Mouse (Mus musculus) gastrocnemius, adult 8-10 months (tissue): ENCODE measurements around the gene Gar1. TPM values are rescaled to one million over a fixed set of nuclear protein-coding genes. Genes with fewer than 3 reads are reported as not detected.

Experiments used
- DNase-seq, 2 experiments: peaks; one replicate each; pipeline ENCODE4 v3.0.0; 2022; ENCODE audit warnings: low spot score in 2 of 2
- total RNA-seq, 4 experiments: library from RNA; stranded (reverse); gene quantifications; 2 replicates each; pipeline ENCODE4 v1.2.4; 2022

The Gar1 gene
- 10 to 100 TPM; 13.5 to 24.3 (median 18.7) TPM for total RNA-seq

DNA sequence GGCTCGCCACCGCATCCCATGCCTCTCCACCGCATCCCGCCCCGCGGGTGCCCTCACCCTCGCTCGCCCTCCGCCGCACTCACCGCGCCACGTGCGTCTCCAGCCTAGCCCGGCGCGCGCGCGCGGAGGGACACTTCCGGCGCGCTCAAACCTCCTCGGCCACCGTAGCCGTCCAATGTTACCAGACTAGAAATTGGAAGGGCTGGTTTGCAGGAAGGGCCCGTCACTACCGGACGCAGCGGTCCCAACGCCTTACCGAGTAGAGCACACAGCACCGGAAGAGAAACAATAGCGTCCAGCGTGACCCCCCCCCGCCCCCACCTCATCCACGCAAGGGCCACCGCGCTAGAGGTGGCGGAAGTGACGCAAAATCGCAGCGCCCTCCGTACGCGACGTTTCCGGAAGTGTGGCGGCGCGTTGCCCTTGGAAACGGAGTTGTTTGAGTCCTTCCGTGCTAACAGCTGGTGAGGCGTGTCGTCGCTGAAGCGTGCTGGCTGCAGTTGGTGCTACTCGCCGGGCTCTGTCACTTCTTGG is at the start of gene Gar1:
Gar1 (minus strand) TSS at position 362 of the 534 bp plus-strand sequence.
- DNase-seq: peak; percentile 91 to 94

DNA sequence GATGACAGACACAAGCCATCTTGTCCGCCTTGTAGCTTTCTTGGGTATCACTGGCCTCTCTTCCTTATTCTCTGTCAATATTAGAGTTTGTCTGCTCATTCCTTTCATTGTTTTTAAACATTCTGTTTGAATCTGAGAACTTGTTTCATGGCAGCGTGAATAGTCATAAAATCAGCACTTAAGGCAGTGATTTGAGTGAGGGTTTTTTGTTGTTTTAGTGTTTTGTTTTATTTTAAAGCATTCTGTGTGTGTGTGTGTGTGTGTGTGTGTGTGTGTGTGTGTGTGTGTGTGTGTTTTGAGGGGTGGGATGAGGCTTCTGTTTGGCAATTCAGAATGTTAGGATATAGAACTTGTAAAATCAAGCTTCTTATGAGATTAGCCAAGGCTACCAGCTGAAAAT is 48.7 kb upstream of the Gar1 start:
- no peak for DNase-seq

DNA sequence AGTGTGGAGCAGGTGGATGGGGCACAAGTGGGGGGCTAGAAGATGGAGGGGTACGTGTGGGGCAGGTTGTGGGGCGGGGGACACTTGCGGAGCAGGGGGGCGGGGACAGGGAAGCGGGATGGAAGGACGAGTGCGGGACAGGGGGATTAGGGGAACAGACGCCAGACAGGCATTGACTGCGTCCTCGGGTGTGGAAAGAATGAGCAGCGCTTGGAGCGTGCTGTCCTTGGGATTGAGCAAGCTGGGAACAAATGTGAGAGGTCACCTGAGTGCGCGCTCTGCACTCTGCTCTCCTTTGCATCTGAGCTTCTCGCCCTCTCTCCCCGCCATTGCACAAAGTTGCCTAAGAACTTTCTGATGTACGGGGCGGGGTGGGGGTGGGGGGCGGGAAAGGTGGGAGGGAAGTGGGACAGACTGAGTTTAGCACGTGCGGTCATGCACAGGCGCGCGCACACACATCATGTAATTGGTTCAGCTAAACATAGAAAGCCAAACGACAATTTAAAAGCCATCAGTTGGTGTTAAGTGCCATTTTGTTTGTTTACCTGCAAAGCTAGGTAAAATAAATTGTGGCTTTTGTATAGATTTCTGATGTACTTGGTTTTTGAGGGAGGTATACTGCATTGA is 48.0 kb upstream of the Gar1 start:
- peak in 1 of 2 experiments; percentile 9 for DNase-seq

DNA sequence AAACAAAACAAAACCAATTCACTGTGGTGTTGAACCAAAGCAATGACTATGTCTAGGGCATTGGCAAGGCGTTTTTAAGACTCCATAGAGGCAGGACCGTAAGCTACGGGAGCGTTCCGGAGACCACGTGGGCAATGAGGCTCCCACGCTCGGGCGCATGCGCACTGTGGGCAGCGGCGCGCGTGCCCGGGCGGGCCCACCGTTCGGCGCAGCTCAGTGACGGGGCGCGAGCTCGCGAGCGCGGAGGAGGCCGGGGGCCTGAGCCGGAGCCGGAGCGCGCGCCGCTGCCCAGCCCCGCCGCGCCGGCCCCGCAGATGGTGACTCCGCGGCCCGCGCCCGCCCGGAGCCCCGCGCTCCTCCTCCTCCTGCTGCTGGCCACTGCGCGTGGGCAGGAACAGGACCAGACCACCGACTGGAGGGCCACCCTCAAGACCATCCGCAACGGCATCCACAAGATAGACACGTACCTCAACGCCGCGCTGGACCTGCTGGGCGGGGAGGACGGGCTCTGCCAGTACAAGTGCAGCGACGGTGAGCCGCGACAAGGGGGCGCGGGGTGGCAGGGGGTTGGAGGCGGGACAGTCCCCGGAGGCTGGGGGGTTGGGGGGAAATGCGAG is 47.3 kb upstream of the Gar1 start, which contains the start of gene Pla2g12a:
Pla2g12a (plus strand) TSS at position 202 of the 617 bp plus-strand sequence.
- DNase-seq: peak; percentile 83 to 90

DNA sequence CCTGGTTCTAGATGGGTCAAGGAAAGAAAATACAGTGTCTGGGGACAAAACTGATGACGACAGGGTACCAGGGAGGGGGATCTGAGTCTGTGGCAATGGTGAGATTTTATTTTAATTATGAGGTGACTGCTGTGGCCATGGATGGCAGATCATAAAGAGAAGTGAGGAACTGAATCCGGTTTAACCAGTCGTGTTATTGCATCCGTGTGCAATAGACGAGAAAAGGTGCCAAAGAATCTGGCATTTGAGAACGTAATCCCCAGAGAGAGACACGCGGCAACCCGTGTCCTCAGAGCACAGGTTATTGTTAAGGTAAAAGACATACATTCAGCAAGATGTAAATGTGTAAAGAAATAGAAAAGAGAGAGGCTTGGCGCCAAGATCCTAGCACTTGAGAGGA is 46.1 kb upstream of the Gar1 start:
- DNase-seq: no peak

DNA sequence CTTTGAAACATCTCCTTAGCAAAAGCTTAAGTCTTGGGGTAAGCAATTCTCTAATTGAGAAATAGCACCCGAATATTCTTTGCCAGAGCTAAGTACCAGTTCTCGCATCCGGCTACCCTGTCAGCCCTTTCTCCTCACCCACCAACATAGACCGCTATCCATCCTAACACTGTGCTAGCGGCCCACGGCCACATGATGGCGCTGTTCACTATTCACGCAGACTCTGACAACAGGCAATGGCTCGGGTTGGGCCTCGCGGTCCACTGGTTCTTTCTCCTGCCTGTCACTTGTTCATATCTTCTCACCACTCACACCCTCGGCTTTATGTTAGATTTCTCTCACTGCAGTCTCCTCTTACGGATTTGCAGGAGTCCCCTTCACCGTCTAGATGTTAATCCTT is 32.5 kb upstream of the Gar1 start:
- peak in 1 of 2 experiments; percentile 29 for DNase-seq

DNA sequence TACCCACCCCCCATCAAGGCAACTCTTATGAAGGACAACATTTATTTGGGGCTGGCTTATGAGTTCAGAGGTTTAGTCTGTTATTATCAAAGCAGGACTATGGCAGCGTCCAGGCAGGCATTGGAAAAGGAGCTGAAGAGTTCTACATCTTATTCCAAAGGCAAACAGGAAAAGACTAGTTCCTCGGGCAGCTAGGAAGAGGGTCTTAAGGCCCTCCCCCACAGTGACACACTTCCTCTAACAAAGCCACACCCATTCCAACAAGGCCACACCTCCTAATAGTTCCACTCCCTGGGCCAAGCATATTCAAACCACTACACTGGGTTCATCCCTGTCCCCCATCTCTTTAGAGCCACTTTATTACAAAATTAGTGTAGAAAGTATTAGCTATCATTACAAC is 31.4 kb upstream of the Gar1 start:
- no peak for DNase-seq

DNA sequence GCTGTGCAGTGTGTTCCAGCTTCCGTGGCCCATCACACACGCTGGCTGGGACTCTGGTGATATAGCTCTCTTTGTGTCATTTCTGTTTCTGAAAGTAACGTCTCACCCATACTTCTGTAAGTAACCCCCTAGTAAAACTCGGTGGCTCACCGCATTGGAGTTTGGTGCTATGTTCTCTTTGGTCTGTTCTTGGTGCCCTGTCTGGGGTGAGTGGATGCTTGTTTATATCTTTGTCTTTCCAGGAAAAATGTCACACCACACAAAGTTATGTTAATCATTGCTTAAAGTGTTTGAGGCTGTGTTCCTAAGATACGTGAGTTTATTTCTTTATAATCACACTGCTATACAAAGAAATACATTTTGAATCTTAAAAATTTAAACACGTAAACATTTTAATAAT is 15.7 kb upstream of the Gar1 start:
- no peak for DNase-seq

DNA sequence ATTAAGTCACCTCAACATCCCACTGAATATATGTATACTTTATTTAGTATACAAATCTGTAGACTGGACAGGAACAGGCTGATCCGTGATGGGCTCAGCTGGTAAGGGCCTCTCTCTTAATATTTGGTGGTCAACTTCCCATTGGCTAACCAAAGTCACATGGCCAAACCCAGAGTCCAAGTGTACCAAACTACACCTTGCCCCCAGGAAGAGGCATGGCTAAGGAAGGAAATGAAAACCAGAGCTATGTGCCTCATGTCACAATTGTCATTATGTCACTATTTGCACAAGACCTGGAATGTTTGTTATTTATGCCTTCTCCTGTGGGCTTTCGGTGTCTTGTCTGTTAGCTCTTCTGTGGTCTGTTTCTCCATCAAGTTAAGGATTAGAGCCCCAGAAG is 14.7 kb upstream of the Gar1 start:
- no peak for DNase-seq

DNA sequence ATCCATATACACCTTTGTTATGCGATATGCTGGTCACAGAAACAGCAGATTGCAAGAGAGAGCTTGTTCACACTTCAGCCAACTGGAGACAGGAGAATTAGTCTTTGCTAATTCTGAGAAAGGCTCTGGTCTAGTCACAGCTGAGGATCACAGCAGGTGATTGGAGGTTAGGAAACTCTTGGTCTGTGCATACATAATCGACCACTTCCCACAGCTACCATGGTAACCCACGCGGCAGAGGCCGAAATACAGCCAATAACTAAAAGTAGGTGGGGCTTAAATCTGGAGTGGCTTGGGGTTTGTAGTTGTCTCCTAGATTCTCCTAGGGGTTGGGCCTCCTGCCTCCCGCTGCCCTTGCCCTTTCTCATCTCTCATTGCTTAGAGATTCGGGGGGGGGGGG is 6.8 kb upstream of the Gar1 start:
- DNase-seq: no peak

DNA sequence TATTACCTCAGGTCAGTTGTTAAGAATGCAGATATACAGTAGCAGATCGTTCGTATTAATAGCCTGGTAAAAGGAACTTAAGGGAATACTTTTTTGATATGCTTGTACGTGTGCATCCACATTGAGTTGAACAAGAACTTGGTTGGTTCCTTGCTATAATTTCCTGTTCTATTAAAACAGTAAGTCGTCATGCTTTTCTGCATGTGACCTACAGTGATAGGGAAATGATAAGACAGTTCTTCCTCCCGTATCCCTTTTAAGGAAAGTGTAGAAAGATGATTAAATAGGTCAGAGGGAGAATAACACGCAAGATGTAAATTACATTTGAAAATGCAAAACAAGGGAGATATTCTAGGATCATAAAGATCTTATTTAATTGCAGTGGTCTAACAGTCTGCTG is 5.8 kb upstream of the Gar1 start:
- DNase-seq: no peak

DNA sequence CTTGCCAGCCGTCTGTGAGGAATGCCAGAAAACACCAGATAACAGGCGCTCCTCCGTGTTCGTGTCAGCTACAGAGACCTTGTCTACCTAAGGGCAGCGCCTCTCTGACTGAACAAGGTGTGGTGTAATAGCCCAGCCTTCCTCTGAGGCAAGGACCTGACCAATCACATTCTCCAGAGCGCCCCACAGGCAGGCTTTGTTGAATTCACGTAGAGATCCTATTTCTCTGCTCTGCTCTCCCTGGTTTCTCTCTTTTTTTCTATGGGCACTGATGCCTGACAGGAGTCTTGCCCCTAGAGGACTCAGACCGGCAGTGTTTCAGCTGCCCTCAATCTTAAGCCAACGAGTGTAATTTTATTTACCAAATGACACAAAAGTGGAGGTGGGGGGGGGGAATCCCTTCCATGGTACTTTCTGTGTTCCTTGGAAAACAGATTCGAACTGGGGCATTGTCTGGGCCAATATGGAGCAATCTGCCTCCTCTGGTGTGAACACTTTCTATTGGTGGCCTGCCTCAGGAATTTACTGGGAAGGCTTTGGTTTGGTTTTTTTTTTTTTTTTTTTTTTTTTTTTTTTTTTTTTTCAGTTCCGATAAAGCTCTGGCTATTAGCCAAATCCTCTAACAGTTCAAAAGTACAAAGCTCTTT is 5.0 kb upstream of the Gar1 start:
- DNase-seq: no peak

DNA sequence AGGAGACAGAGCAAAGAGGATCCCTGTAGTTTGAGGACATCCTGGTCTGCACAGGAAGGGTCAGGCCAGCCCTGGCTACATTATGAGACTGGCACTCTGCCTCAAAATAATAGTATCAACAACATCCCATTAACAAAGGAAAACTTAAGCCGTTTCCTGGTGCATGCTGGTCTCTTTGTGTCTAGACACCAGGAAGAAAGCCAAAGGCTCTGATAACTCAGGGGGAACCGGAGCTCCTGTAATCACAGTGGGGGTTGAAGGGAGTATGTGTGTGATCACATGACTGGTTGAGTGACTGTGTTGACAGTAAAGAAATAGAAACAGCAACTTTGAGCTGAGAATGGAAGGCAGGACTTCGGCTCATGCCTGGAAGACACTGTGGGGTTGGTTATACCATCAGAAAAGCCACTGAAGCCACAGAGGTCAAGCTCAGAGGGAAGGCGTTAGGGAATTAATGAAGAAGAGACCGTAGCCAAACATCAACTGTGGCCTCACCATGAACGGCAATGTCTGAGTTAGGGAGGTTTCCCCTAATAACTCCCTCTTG is 4.3 kb upstream of the Gar1 start, which contains the start of gene Cfi:
Cfi (plus strand) TSS at position 497 of the 547 bp plus-strand sequence.
- no peak for DNase-seq

DNA sequence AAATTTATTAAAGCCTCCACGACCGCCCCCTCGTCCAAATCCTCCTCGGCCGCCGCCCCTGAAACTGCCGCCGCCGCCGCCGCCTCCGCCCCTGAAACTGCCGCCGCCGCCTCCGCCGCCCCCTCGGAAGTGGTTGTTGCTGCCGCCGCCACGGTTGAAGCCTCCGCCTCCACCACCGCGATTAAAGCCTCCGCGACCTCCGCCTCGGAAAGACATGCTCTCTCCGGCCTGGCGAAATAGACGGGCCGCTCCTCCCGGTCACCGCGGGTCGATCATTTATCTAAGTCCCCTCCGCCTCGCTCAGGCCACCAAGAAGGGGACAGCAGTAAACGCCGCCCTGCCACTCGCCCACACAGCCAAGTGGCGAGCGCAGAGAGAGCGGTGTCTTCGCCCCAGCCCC is 570 bp downstream of the Gar1 start:
- DNase-seq: no peak

DNA sequence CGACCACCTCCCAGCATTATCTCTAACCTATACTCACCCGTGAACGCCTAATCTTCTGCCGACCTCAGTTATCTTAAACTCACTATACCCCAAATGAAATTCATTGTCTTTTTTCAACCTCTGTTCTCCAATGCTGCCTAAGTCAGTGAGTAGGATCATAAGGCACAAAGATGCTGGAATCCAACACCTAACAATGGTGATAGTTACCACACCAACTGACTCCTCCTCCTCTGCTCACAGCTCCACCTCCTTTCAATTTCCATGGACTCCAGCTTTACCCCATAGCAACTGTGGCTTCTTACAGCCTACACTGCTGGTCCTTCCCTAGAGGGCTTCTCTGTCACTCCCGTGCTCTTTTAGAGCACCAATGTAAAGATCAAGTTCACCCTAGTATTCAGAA is 3.5 kb downstream of the Gar1 start:
- DNase-seq: no peak

DNA sequence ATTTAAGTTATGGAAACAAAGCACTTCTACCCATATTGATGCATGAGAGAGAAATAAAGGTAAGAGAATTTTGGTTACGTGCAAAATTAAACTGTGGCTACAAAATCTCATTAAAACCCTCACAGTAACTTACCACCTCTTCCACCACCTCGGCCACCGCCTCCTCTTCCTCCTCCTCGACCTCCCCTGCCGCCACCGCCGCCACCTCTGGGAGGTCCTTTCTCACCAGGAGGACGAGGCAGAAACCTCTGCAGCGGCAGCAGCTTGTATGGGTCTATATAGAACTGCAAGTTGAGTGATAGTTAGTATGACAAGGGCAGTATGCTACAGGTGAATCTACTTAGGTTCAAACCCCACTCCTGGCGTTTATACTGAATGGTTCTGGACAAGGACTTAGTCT is 4.5 kb downstream of the Gar1 start:
- DNase-seq: no peak

DNA sequence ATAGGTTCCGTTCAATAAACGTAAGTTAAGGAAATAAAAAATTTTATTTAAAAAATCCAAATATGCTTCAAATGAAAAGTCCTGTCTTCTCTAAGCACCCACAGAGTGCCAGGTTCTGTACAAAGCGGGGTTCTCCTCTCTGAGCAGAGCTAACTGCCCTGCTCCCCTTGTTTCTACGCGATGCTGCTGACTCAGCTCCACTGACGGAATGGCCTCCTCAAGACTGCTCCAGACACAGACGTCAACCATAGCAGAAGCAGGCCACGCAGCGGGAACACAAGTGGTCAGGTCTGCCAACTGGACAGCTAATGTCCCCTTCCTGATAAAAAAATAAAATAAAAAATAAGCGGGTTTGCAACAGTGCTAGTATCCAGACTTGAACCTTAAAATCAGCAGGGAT is 6.3 kb downstream of the Gar1 start:
- DNase-seq: no peak

DNA sequence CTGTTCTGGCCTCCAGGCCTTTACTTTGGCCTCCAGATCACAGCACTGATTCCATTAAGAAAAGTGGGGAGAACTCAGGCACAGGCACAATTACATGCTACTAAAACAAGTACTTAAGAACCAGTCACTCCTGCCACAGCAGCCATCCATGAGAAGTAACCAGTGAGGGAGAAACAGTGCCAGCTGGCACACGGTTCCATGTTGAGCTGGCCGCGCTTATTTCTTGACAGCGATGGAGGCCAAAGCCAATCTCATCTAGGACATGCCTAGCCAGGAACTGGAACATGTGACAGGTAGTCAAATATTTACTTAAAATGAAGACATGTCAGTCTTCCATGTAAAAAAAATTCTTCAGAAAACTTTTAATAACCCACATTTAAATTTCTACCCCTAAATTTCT is 7.0 kb downstream of the Gar1 start:
- no peak for DNase-seq

DNA sequence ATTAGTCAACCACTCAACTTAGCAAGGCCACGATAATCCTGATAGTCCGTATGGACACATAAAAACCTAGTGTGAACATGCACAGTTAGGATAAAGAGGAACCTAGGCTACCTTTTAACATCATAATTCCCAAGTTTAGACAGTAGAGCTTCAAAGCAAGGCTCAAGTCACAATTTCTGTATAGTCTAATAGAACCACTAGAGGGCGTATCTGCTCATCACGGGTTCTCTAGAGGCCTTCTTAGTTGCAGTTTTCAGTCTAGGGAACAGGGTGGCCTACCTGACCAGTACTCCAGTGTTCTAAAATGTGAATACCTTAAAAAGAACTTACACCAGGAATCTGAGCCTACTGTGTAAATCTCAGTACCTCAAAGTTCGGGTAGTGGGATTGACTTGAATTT is 7.9 kb downstream of the Gar1 start:
- DNase-seq: no peak

DNA sequence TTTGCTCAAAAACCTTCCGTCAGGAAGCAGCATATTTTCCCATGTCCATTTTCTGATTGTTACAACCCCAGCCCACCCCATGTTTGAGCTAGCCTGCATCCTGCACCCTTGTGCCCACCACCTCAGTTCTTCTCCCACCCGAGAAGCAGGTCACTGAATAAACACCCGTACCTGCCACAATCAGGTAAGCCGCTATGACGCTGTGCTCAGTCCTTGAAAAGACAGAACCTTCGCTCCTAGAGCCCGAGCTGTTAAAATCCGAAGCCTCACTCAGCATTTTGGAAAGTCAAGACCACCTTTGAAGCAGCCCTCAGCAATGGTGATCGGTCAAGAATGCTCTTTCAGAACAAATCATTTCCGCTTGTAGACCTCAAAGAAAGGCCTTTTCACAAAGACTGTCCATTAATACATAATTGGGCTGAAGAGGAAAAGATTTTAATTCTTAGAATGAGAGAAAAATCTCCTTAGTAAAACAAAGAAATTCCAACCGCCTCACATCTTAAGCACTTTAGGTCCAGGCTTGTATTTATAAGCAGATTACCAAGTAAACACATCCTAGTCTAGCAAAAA is 8.9 kb downstream of the Gar1 start, which contains the start of gene Rrh:
Rrh (minus strand) TSS at position 382 of the 570 bp plus-strand sequence.
- no peak for DNase-seq

DNA sequence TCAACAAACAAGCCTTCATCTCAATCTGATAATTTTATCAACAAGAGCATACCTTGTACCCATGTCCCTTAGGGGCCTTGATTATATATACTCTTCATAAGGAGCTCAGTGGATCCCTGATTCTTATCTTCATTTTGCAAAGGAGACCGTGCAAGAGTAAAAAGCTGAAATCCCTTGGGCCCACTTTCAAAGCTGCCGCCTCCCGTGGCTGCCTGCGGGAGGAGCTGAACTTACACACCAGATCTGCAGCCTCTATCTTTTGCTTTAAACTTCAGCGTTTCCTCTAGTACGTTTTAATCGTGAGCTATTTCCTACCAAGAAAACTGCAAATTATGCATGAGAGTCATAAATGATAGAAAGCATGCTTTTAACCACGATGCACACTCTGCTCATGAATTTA is 9.5 kb downstream of the Gar1 start:
- DNase-seq: no peak

DNA sequence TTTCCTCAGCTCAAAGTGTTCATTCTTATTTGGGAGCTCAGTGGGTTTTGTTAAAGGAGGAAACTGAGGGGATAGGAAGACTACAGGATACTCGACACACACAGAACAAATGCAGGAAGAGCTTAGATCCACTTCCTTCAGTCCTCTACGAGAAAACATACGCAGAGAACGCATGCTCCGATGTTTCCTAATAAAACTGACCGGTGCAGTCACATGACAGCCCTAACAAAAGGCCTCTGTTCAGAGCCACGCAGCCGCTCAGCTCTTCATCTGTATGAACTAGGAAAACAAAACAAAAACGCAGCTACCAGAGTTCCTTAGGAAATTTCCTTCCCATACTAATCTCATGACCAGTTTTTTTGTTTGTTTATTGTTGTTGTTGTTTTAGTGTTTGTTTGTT is 10.3 kb downstream of the Gar1 start:
- no peak for DNase-seq
